Mouse (Mus musculus): ENCODE measurements at regions not wholly inside any gene's neighbourhood (a gene's known extent, or its start where the extent isn't known, plus 50 kb on each side); places are given as distances from the start of the nearest gene placed in this dataset.

DNA sequence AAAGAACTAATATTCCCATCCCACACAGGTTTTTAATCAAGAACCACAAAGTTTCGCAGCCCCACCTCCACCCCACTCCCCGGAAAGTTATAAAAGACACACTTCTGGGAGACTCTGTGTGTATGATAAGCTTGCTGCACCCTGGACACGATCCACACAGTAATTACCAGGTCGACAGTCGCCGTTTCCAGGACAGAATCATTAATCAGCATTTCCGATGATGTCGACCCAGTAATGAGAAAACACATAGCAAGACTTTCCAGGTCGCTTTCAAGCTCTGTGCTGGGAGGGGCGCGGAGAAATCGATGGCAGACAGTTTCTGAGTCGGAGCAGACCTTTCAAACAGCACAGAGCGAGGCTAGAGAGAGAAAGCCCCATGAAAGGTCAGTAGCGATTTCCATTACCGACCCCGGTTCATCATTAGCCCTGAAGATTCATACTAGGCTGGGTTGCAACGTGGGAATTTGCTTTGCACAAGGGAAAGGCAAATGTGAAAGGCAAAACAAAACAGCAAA, 68.6 kb upstream of the Tmpo start:
- Histone ChIP-seq H3K4me1 (ENCODE audit: control insufficient read depth in 1 of 2, insufficient read depth in 2 of 2) (no peaks in the 10 kb centered on the region), H3K27ac (ENCODE audit: insufficient read depth, low read depth) (no peak overlapping the region), H3K36me3 (replicated peaks in 1 of 2; ENCODE audit: control insufficient read depth in 1 of 2, insufficient read depth in 1 of 2, low read length in 1 of 2) (no peaks in the 10 kb centered on the region), H3K4me3 (replicated peaks in 1 of 3; ENCODE audit: low read depth in 2 of 3, low read length in 2 of 3, poor library complexity in 1 of 3) (no peak overlapping the region), H3K27me3 (replicated peaks) (no peaks in the 10 kb centered on the region), H3K79me2 (replicated peaks; ENCODE audit: control insufficient read depth, extremely low read depth, insufficient read depth, poor library complexity, severe bottlenecking) (no peaks in the 10 kb centered on the region), H3K9me3 (replicated peaks; ENCODE audit: low read length) (no peaks in the 10 kb centered on the region), H3K9ac (ENCODE audit: insufficient read depth, low read depth) (no peak overlapping the region), H3K4me2 (ENCODE audit: insufficient read depth, low read depth, poor library complexity, severe bottlenecking) (peak overlapping the region; percentile 67; the same call in 1 of the 2 replicates)
- no peak for TF ChIP-seq ZC3H11A (IDR thresholded peaks at IDR 0.05; ENCODE audit: low read depth, low read length)
- TF ChIP-seq NELFE (IDR thresholded peaks at IDR 0.05; ENCODE audit: low read depth, low read length) = no peak
- TF ChIP-seq ZMIZ1 (IDR thresholded peaks at IDR 0.05; ENCODE audit: low read depth, low read length) = no peak
- no peak for TF ChIP-seq ZKSCAN1 (IDR thresholded peaks at IDR 0.05; ENCODE audit: borderline replicate concordance, low read depth, low read length)
- no peak for TF ChIP-seq RCOR1 (conservative IDR thresholded peaks at IDR 0.05; ENCODE audit: low read depth, low read length)
- TF ChIP-seq EP300 (IDR thresholded peaks at IDR 0.05; ENCODE audit: low read length) = no peak
- TF ChIP-seq MYC (IDR thresholded peaks at IDR 0.05; ENCODE audit: low read depth, low read length) = no peak
- TF ChIP-seq SMC3 (IDR thresholded peaks at IDR 0.05; ENCODE audit: low read depth, low read length) = no peak
- TF ChIP-seq NRF1 (IDR thresholded peaks at IDR 0.05; ENCODE audit: low read depth, low read length) = no peak
- TF ChIP-seq MAFK (IDR thresholded peaks at IDR 0.05; ENCODE audit: insufficient replicate concordance, low read length) = no peak
- TF ChIP-seq SIN3A (IDR thresholded peaks at IDR 0.05; ENCODE audit: low read length) = no peak
- no peak for TF ChIP-seq MAZ (IDR thresholded peaks at IDR 0.05; ENCODE audit: low read depth, low read length)
- TF ChIP-seq JUN (IDR thresholded peaks at IDR 0.05; ENCODE audit: insufficient read depth, low read depth, low read length) = no peak
- in situ Hi-C loops (cut with MboI; ENCODE audit: low pct_ligation_motif_present, low pct_unique_long_range_greater_than_20kb, low sequenced_read_pairs) (loop anchor here (25.0 kb wide), 1 partner anchor 1763 kb away; no protein-coding TSS in a partner anchor), dilution Hi-C loops (cut with MboI; ENCODE audit: extremely low pct_ligation_motif_present, extremely low pct_unique_long_range_greater_than_20kb, low sequenced_read_pairs) (no loop called here)
- no peak for DNase-seq (ENCODE audit: extremely low read depth)

DNA sequence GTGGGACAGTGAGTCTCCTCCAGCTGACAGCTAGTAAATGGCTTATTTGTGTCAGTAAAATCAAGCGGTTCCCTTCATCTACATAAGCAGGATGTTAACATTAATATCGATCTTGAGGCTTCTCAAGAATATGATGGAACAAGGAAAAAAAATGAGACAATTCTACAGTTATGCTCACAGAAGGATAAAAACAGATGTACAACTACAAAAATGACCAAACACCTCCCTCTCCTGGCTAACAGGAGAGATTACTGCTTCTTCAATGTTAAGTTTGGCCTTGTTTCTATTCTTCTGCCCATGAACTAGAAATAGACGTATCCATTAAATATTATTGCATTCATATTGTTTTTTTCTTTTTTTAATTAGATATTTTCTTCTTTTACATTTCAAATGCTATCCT, 63.2 kb upstream of the Tmpo start:
- H3K27ac ChIP-seq (ENCODE audit: insufficient read depth, low read depth) = no peak overlapping the region
- H3K9ac ChIP-seq (ENCODE audit: insufficient read depth, low read depth) = no peak overlapping the region
- in situ Hi-C loops (cut with MboI; ENCODE audit: low pct_ligation_motif_present, low pct_unique_long_range_greater_than_20kb, low sequenced_read_pairs) (no loop called here), dilution Hi-C loops (cut with MboI; ENCODE audit: extremely low pct_ligation_motif_present, extremely low pct_unique_long_range_greater_than_20kb, low sequenced_read_pairs) (no loop called here)
- H3K9me3 ChIP-seq (replicated peaks; ENCODE audit: low read length) = no peaks in the 10 kb centered on the region
- DNase-seq (ENCODE audit: extremely low read depth) = peak; percentile 15
- H3K36me3 ChIP-seq (replicated peaks in 1 of 2; ENCODE audit: control insufficient read depth in 1 of 2, insufficient read depth in 1 of 2, low read length in 1 of 2) = no peaks in the 10 kb centered on the region
- no peak overlapping the region for H3K4me3 ChIP-seq (replicated peaks in 1 of 3; ENCODE audit: low read depth in 2 of 3, low read length in 2 of 3, poor library complexity in 1 of 3)
- H3K79me2 ChIP-seq (replicated peaks; ENCODE audit: control insufficient read depth, extremely low read depth, insufficient read depth, poor library complexity, severe bottlenecking) = no peaks in the 10 kb centered on the region
- H3K27me3 ChIP-seq (replicated peaks) = no peaks in the 10 kb centered on the region
- no peak for TF ChIP-seq SIN3A (IDR thresholded peaks at IDR 0.05; ENCODE audit: low read length)
- peak; percentile 80 for TF ChIP-seq RAD21 (IDR thresholded peaks at IDR 0.05; ENCODE audit: low read depth, low read length)
- no peak for TF ChIP-seq E2F4 (IDR thresholded peaks at IDR 0.05; ENCODE audit: insufficient replicate concordance, low read depth, low read length)
- TF ChIP-seq RCOR1 (conservative IDR thresholded peaks at IDR 0.05; ENCODE audit: low read depth, low read length) = no peak
- TF ChIP-seq ETS1 (conservative IDR thresholded peaks at IDR 0.05; ENCODE audit: low read depth, low read length) = no peak
- TF ChIP-seq CHD2 (IDR thresholded peaks at IDR 0.05; ENCODE audit: low read length) = no peak
- TF ChIP-seq BHLHE40 (IDR thresholded peaks at IDR 0.05; ENCODE audit: low read depth, low read length) = no peak
- TF ChIP-seq CTCF (conservative IDR thresholded peaks at IDR 0.05 in 1 of 2, IDR thresholded peaks at IDR 0.05 in 1 of 2; ENCODE audit: low read depth in 2 of 2, low read length in 2 of 2) = peak in 1 of 2 experiments; percentile 64; a peak in 2 of 4 replicates
- no peak for TF ChIP-seq UBTF (IDR thresholded peaks at IDR 0.05; ENCODE audit: low read depth, low read length)
- TF ChIP-seq ZNF384 (IDR thresholded peaks at IDR 0.05; ENCODE audit: low read depth, low read length) = peak; percentile 54
- TF ChIP-seq ZC3H11A (IDR thresholded peaks at IDR 0.05; ENCODE audit: low read depth, low read length) = no peak
- TF ChIP-seq MXI1 (IDR thresholded peaks at IDR 0.05; ENCODE audit: low read depth, low read length) = no peak
- TF ChIP-seq JUND (conservative IDR thresholded peaks at IDR 0.05; ENCODE audit: low read depth, low read length) = no peak
- TF ChIP-seq SMC3 (IDR thresholded peaks at IDR 0.05; ENCODE audit: low read depth, low read length) = peak; percentile 50
- TF ChIP-seq MAFK (IDR thresholded peaks at IDR 0.05; ENCODE audit: insufficient replicate concordance, low read length) = no peak
- no peak for TF ChIP-seq TCF12 (IDR thresholded peaks at IDR 0.05; ENCODE audit: low read depth, low read length)
- no peak for TF ChIP-seq EP300 (IDR thresholded peaks at IDR 0.05; ENCODE audit: low read length)
- TF ChIP-seq KAT2A (IDR thresholded peaks at IDR 0.05; ENCODE audit: insufficient replicate concordance, low read length) = no peak
- TF ChIP-seq USF2 (conservative IDR thresholded peaks at IDR 0.05; ENCODE audit: low read depth, low read length) = no peak
- no peaks in the 10 kb centered on the region for H3K4me1 ChIP-seq (ENCODE audit: control insufficient read depth in 1 of 2, insufficient read depth in 2 of 2)
- H3K4me2 ChIP-seq (ENCODE audit: insufficient read depth, low read depth, poor library complexity, severe bottlenecking) = no peak overlapping the region
